Mouse (Mus musculus) liver, postnatal 0 days (tissue): ENCODE measurements around the gene Myod1. TPM values are rescaled to one million over a fixed set of nuclear protein-coding genes. Genes with fewer than 3 reads are reported as not detected.

Experiments used
- ATAC-seq: fragments of 200-750 bp; cut with Nextera tagmentation; 2 replicates; pipeline ENCODE4 v1.8.0; 2017; ENCODE audit warnings: mild to moderate bottlenecking, moderate library complexity
- DNase-seq: peaks from one replicate; pipeline ENCODE4 v3.0.0-alpha.2; 2016
- H3K27ac ChIP-seq: fragments of 300-500 bp; sonication (generic); 2 replicates; pipeline ENCODE4 v1.5.1; 2014; ENCODE audit warnings: antibody characterized with exemption, moderate library complexity, mild to moderate bottlenecking, low read depth
- H3K27me3 ChIP-seq: fragments of 300-500 bp; sonication (generic); 2 replicates; pipeline ENCODE4 v1.6.1; 2014; ENCODE audit warnings: low read length, control low read depth, mixed read lengths; ENCODE audit not compliant: insufficient read depth
- H3K36me3 ChIP-seq: fragments of 300-500 bp; sonication (generic); replicated peaks from 2 replicates; pipeline ENCODE4 v1.6.1; 2014; ENCODE audit warnings: mild to moderate bottlenecking, control low read depth, low read length, moderate library complexity, mixed read lengths; ENCODE audit not compliant: insufficient read depth
- H3K4me1 ChIP-seq: fragments of 300-500 bp; sonication (generic); 2 replicates; pipeline ENCODE4 v1.6.1; 2014; ENCODE audit warnings: antibody characterized with exemption, mild to moderate bottlenecking, control low read depth; ENCODE audit not compliant: insufficient read depth
- H3K4me2 ChIP-seq: fragments of 300-500 bp; sonication (generic); 2 replicates; pipeline ENCODE4 v1.6.1; 2014; ENCODE audit warnings: low read depth, mild to moderate bottlenecking, low read length, moderate library complexity, mixed read lengths
- H3K4me3 ChIP-seq: fragments of 300-500 bp; sonication (generic); 2 replicates; pipeline ENCODE4 v1.5.1; 2014; ENCODE audit warnings: low read depth, low read length
- H3K9ac ChIP-seq: fragments of 300-500 bp; sonication (generic); replicated peaks from 2 replicates; pipeline ENCODE4 v1.6.1; 2014; ENCODE audit warnings: mild to moderate bottlenecking, moderate library complexity
- H3K9me3 ChIP-seq: fragments of 300-500 bp; sonication (generic); 2 replicates; pipeline ENCODE4 v1.6.1; 2016; ENCODE audit warnings: mild to moderate bottlenecking, control low read depth, low read length, mixed read lengths
- CTCF ChIP-seq: sonication (generic); IDR thresholded peaks from 2 replicates; pipeline ENCODE4 v1.5.1; 2016; ENCODE audit warnings: antibody characterized with exemption, low read depth
- EP300 ChIP-seq: IDR thresholded peaks from 2 replicates; pipeline ENCODE4 v1.6.1; 2016; ENCODE audit warnings: antibody characterized with exemption, low read depth, mild to moderate bottlenecking
- WGBS: fragments of 180-500 bp; shearing (Covaris S2); extraction: QIAGEN DNeasy Blood & Tissue Kit; methylation state at CpG from one replicate; pipeline ENCODE4 v1.1.7; 2014; ENCODE audit not compliant: insufficient replicate concordance; 5-methylcytosine and 5-hydroxymethylcytosine counted together
- polyA plus RNA-seq: library from polyadenylated mRNA; unstranded; fragments of >200 nt; fragmentation: Nextera tagmentation; extraction: Ambion mirVana; gene quantifications from 2 replicates; pipeline ENCODE4 v1.2.1, GENCODE M21; 2015

Gene Myod1
- polyA plus RNA-seq, result 0.09 TPM in 1 of 2 replicates, not detected in the other

DNA sequence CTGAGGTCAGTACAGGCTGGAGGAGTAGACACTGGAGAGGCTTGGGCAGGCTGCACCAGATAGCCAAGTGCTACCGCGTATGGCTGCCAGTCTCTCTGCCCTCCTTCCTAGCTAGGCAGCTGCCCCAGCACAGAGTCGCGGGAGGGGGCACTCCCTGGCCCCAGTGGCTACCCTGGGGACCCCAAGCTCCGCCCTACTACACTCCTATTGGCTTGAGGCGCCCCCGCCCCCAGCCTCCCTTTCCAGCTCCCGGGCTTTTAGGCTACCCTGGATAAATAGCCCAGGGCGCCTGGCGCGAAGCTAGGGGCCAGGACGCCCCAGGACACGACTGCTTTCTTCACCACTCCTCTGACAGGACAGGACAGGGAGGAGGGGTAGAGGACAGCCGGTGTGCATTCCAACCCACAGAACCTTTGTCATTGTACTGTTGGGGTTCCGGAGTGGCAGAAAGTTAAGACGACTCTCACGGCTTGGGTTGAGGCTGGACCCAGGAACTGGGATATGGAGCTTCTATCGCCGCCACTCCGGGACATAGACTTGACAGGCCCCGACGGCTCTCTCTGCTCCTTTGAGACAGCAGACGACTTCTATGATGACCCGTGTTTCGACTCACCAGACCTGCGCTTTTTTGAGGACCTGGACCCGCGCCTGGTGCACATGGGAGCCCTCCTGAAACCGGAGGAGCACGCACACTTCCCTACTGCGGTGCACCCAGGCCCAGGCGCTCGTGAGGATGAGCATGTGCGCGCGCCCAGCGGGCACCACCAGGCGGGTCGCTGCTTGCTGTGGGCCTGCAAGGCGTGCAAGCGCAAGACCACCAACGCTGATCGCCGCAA lies at the start of gene Myod1:
Gene Myod1 (plus strand): TSS at position 303 of the 836 bp plus-strand sequence.
- no peak for ATAC-seq

DNA sequence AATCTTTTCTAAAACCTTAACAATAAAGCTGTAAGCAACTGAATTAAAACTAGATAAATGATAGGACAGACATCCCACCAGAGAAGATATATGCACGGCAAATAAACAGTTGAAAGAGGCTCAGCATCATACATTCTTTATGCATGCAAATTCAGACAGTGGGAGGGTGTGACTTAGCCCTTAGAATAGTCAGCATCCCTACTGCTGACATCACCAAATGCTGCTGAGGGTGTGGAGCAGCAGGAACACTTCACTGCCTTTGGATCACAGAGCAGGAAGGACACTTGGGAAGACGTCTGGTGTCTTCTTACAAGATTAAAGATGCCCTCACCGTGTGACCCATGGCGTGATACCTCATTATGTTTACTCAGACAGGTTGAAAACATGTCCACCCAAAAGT lies 48.4 kb upstream of the Myod1 start:
- Histone ChIP-seq H3K4me3 (no peak overlapping the region), H3K9me3 (no peaks in the 10 kb centered on the region), H3K27ac (no peak overlapping the region), H3K4me1 (no peaks in the 10 kb centered on the region), H3K27me3 (no peaks in the 10 kb centered on the region), H3K4me2 (no peak overlapping the region), H3K36me3 (no peaks in the 10 kb centered on the region), H3K9ac (no peak overlapping the region)
- WGBS, result 57% methylated on average over 4 of the region's 4 CpGs
- ATAC-seq (no peak), DNase-seq (no peak)
- no peak for TF ChIP-seq EP300
- no peak for TF ChIP-seq CTCF

More for the DNA sequence above, at the start of gene Myod1:
- Histone ChIP-seq H3K4me3 (no peak within 1 kb of the TSS), H3K27me3 (peaks cover 43% of the 10 kb centered on the region), H3K4me2 (no peak within 1 kb of the TSS), H3K9me3 (no peaks in the 10 kb centered on the region), H3K4me1 (no peaks in the 10 kb centered on the region), H3K36me3 (no peaks in the 10 kb centered on the region), H3K9ac (no peak within 1 kb of the TSS), H3K27ac (no peak within 1 kb of the TSS)
- WGBS, result 6% methylated on average over 44 of the region's 44 CpGs
- DNase-seq, result no peak
- TF ChIP-seq EP300 (no peak), CTCF (no peak)

DNA sequence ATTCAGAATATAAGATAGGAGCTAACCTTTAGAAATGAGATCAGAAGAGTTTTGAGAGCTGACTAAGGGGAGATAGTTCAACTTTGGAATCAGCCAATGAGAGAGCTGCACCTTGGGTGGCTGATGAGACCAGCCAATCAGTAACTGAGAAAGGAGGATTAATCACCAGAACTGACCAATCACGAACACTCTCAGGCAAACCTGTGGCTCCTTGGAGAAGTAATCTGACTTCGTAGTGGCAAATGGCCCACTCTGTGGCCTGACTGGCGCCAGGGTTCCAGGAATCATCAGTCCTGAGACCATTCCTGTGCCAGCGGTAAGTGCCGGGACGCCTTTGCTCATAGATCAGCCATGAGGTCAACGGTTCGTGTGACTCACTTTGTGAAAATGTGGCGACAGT lies 38.9 kb upstream of the Myod1 start:
- Histone ChIP-seq H3K4me1 (no peaks in the 10 kb centered on the region), H3K4me2 (no peak overlapping the region), H3K36me3 (no peaks in the 10 kb centered on the region), H3K27ac (no peak overlapping the region), H3K9me3 (no peaks in the 10 kb centered on the region), H3K27me3 (no peaks in the 10 kb centered on the region), H3K9ac (no peak overlapping the region), H3K4me3 (no peak overlapping the region)
- DNase-seq (no peak), ATAC-seq (no peak)
- WGBS, result 85% methylated on average over 9 of the region's 9 CpGs
- TF ChIP-seq CTCF (no peak), EP300 (no peak)

DNA sequence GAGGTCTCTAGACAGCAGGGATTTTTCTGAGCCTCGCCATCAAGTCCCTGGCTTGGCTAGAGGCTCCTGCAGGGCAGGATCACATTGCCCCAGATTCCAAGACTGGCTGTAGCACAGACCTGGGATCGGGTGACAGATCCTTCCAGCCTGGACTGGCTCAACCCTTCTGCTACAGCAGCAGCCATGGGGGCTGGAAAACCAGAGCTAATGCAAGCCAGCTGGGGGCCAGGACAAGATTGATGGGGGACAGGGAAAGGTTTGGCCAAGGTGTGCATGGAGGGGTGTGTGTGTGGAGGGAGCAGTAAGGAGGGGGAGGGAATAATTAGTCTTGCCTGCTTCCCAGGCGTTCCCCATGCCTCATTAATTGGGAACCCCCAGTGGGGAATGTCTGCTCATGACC lies 36.5 kb upstream of the Myod1 start:
- no peak for TF ChIP-seq EP300
- TF ChIP-seq CTCF, result no peak
- WGBS, result 44% methylated on average over 3 of the region's 3 CpGs
- H3K4me2 ChIP-seq, result no peak overlapping the region
- H3K4me3 ChIP-seq, result no peak overlapping the region
- no peaks in the 10 kb centered on the region for H3K27me3 ChIP-seq
- no peak overlapping the region for H3K27ac ChIP-seq
- no peaks in the 10 kb centered on the region for H3K4me1 ChIP-seq
- DNase-seq (no peak), ATAC-seq (no peak)
- H3K9ac ChIP-seq, result no peak overlapping the region
- no peaks in the 10 kb centered on the region for H3K36me3 ChIP-seq
- H3K9me3 ChIP-seq, result no peaks in the 10 kb centered on the region

DNA sequence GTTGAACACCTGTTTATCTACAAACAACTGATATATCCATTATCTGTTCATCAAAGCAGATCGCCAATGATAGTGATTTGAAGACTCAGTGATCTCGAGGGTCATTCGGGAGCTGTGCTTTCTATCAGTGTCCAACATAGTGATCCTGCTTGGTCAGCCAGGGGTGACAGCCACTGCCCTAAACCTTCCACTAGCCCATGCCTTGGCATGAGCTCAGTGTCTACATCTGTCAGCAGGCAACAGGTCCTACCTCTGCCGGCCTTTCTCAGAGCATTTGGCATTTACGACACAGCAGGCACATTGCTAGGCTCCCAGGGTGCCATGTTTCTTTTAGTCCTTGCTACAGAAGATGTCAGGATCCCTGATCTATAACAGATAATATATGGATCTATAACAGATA lies 36.0 kb upstream of the Myod1 start:
- no peak for DNase-seq
- no peak overlapping the region for H3K27ac ChIP-seq
- TF ChIP-seq EP300, result no peak
- no peak for TF ChIP-seq CTCF
- no peak overlapping the region for H3K9ac ChIP-seq
- no peak overlapping the region for H3K4me3 ChIP-seq
- no peaks in the 10 kb centered on the region for H3K4me1 ChIP-seq
- no peak for ATAC-seq
- 67% methylated on average over 5 of the region's 5 CpGs for WGBS
- H3K4me2 ChIP-seq, result no peak overlapping the region
- no peaks in the 10 kb centered on the region for H3K36me3 ChIP-seq
- no peaks in the 10 kb centered on the region for H3K27me3 ChIP-seq
- no peaks in the 10 kb centered on the region for H3K9me3 ChIP-seq

DNA sequence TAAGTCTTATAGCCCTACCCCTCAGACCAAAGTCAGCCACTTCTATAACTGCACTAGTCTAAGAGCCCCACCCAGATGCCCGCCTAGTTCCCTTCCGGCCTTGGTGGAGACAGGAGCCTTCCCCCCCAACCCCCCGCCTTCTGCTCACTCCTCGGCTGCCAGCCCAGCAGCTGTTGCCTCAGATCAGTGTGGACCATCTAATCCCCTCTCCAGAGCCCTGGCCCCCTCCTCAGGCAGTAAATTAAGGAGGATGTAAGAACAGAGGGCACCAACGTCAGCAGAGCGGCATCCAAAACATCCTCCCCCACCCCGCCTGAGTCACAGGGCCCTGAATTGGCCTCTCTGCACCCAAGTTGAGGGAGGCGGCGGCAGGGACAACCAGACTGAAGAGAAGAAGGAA lies 34.8 kb upstream of the Myod1 start:
- DNase-seq (no peak), ATAC-seq (no peak)
- WGBS, result 74% methylated on average over 9 of the region's 9 CpGs
- H3K4me1 ChIP-seq, result no peaks in the 10 kb centered on the region
- H3K27ac ChIP-seq, result no peak overlapping the region
- H3K4me2 ChIP-seq, result no peak overlapping the region
- no peak overlapping the region for H3K4me3 ChIP-seq
- H3K27me3 ChIP-seq, result no peaks in the 10 kb centered on the region
- H3K9ac ChIP-seq, result no peak overlapping the region
- no peak for TF ChIP-seq CTCF
- TF ChIP-seq EP300, result no peak
- no peaks in the 10 kb centered on the region for H3K36me3 ChIP-seq
- H3K9me3 ChIP-seq, result no peaks in the 10 kb centered on the region
